Mouse (Mus musculus): ENCODE measurements around the gene Mosmo.

- TF ChIP-seq TAL1 (IDR thresholded peaks at IDR 0.05; ENCODE audit: low read length) (no peak), GATA1 (IDR thresholded peaks at IDR 0.05; ENCODE audit: low read length) (no peak)
Observed at GRCm38 (mm10) chr7:120744606-120745005, 67.2 kb downstream of the Mosmo start.
